31 mouse cellular contexts compared by ENCODE assay signal in genomic region chrX:150435367-150435766, GRCm38 (mm10). TPM values are rescaled to one million over a fixed set of nuclear protein-coding genes. Genes with fewer than 3 reads are reported as not detected.
DNase-seq lines count a peak whose midpoint lies in the region; ATAC-seq lines count a peak whose summit lies in the region.
"Had no signal": no experiment of that assay in that cellular context is flagged by ENCODE, and none has a peak within 500 bp of the region (broad histone marks: within the 10 kb centered on the region; RNA-seq: fewer than 3 reads in every experiment).

No protein-coding gene starts in this region.

- H3K9ac ChIP-seq in liver, embryonic 11.5 days (ENCODE audit: low read depth, low read length), result no peak overlapping the region
- no peak overlapping the region for H3K9ac ChIP-seq in liver, embryonic 16.5 days (ENCODE audit: low read depth, low read length)
- H3K9ac ChIP-seq in kidney, embryonic 15.5 days, result no peak overlapping the region
- H3K9ac ChIP-seq: embryonic facial prominence, embryonic 12.5 days; forebrain, postnatal 0 days; heart, embryonic 15.5 days; hindbrain, embryonic 12.5 days; intestine, embryonic 15.5 days; limb, embryonic 12.5 days; midbrain, embryonic 13.5 days; neural tube, embryonic 13.5 days had no signal

- no peak overlapping the region for H3K4me3 ChIP-seq in liver, embryonic 11.5 days (ENCODE audit: low read depth, low read length)
- no peak overlapping the region for H3K4me3 ChIP-seq in liver, embryonic 16.5 days (ENCODE audit: low read depth, low read length)
- H3K4me3 ChIP-seq in kidney, embryonic 15.5 days (replicated peaks), result no peak overlapping the region
- H3K4me3 ChIP-seq: embryonic facial prominence, embryonic 12.5 days; heart, embryonic 15.5 days; hindbrain, embryonic 12.5 days; intestine, embryonic 15.5 days; limb, embryonic 12.5 days; megakaryocyte, embryonic 14.5 days; midbrain, embryonic 13.5 days; neural tube, embryonic 13.5 days had no signal

- H3K9me3 ChIP-seq in liver, embryonic 11.5 days (ENCODE audit: control insufficient read depth, low read length), result no peaks in the 10 kb centered on the region
- H3K9me3 ChIP-seq in liver, embryonic 16.5 days (replicated peaks; ENCODE audit: control insufficient read depth, low read length), result no peaks in the 10 kb centered on the region
- H3K9me3 ChIP-seq in kidney, embryonic 15.5 days (replicated peaks), result no peaks in the 10 kb centered on the region
- H3K9me3 ChIP-seq: embryonic facial prominence, embryonic 12.5 days; heart, embryonic 15.5 days; hindbrain, embryonic 12.5 days; intestine, embryonic 15.5 days; limb, embryonic 12.5 days; megakaryocyte, embryonic 14.5 days; midbrain, embryonic 13.5 days; neural tube, embryonic 13.5 days had no signal

- peak; percentile 32 for DNase-seq in c-Kit-negative CD71-positive TER-119-positive erythroid progenitor cells, embryonic 14.5 days (ENCODE audit: low read depth, low spot score)
- DNase-seq in liver, embryonic 11.5 days (ENCODE audit: low spot score), result no peak
- peak; percentile 38 for DNase-seq in testis, postnatal 10 days (ENCODE audit: low spot score)
- DNase-seq in lung, adult 18-20 months, result no peak
- no peak for DNase-seq in thymus, postnatal 25 days
- no peak for DNase-seq in urinary bladder, postnatal 4 days (ENCODE audit: low spot score in 2 of 2)
- DNase-seq: adrenal gland, adult 8-10 months; cerebellum, adult 11 months; cerebellum, adult 9-10 months; cerebellum, postnatal 36 days; forebrain, postnatal 0 days; gastrocnemius, postnatal 10 days; heart, postnatal 36 days; kidney, adult 2 months; kidney, postnatal 10 days; lung, adult 2 months; right cerebral cortex, postnatal 4 days had no signal

- no peaks in the 10 kb centered on the region for H3K27me3 ChIP-seq in liver, embryonic 11.5 days (replicated peaks; ENCODE audit: control insufficient read depth, insufficient read depth, low read length)
- H3K27me3 ChIP-seq in liver, embryonic 16.5 days (ENCODE audit: control insufficient read depth, insufficient read depth, low read depth, low read length), result no peaks in the 10 kb centered on the region
- no peaks in the 10 kb centered on the region for H3K27me3 ChIP-seq in kidney, embryonic 15.5 days
- H3K27me3 ChIP-seq: embryonic facial prominence, embryonic 12.5 days; heart, embryonic 15.5 days; hindbrain, embryonic 12.5 days; intestine, embryonic 15.5 days; limb, embryonic 12.5 days; midbrain, embryonic 13.5 days; neural tube, embryonic 13.5 days had no signal

- 61% methylated on average over 7 of the region's 7 CpGs for WGBS in liver, embryonic 11.5 days
- WGBS in liver, embryonic 16.5 days (ENCODE audit: insufficient replicate concordance), result 53% methylated on average over 7 of the region's 7 CpGs
- 85% methylated on average over 7 of the region's 7 CpGs for WGBS in kidney, embryonic 15.5 days

- H3K4me1 ChIP-seq in liver, embryonic 11.5 days (replicated peaks; ENCODE audit: control insufficient read depth, insufficient read depth, low read length), result no peaks in the 10 kb centered on the region
- H3K4me1 ChIP-seq in liver, embryonic 16.5 days (ENCODE audit: control insufficient read depth, low read depth, low read length), result peaks cover 5% of the 10 kb centered on the region
- H3K4me1 ChIP-seq in kidney, embryonic 15.5 days, result no peaks in the 10 kb centered on the region
- H3K4me1 ChIP-seq: embryonic facial prominence, embryonic 12.5 days; heart, embryonic 15.5 days; hindbrain, embryonic 12.5 days; intestine, embryonic 15.5 days; limb, embryonic 12.5 days; midbrain, embryonic 13.5 days; neural tube, embryonic 13.5 days had no signal

- no peak overlapping the region for H3K4me2 ChIP-seq in liver, embryonic 11.5 days
- no peak overlapping the region for H3K4me2 ChIP-seq in liver, embryonic 16.5 days (ENCODE audit: low read depth, low read length)
- H3K4me2 ChIP-seq in kidney, embryonic 15.5 days, result no peak overlapping the region
- H3K4me2 ChIP-seq: embryonic facial prominence, embryonic 12.5 days; heart, embryonic 15.5 days; hindbrain, embryonic 12.5 days; intestine, embryonic 15.5 days; limb, embryonic 12.5 days; midbrain, embryonic 13.5 days; neural tube, embryonic 13.5 days had no signal

- ATAC-seq in liver, embryonic 11.5 days (replicated peaks; ENCODE audit: low FRiP score), result peak; percentile 86
- peak; percentile 76 for ATAC-seq in liver, embryonic 16.5 days (ENCODE audit: low read depth)
- ATAC-seq in kidney, embryonic 15.5 days (replicated peaks; ENCODE audit: low FRiP score), result no peak
- ATAC-seq: activated CD4-positive, CD25-positive, alpha-beta regulatory T cell, adult 4 months; CD4-positive, CD25-positive, alpha-beta regulatory T cell, adult 4 months; forebrain, postnatal 0 days; hindbrain, postnatal 0 days; intestine, embryonic 15.5 days; midbrain, embryonic 13.5 days had no signal

- no peaks in the 10 kb centered on the region for H3K36me3 ChIP-seq in liver, embryonic 11.5 days (ENCODE audit: control insufficient read depth, insufficient read depth, low read length)
- no peaks in the 10 kb centered on the region for H3K36me3 ChIP-seq in liver, embryonic 16.5 days (ENCODE audit: control insufficient read depth, insufficient read depth)
- H3K36me3 ChIP-seq in kidney, embryonic 15.5 days, result no peaks in the 10 kb centered on the region
- H3K36me3 ChIP-seq: embryonic facial prominence, embryonic 12.5 days; heart, embryonic 15.5 days; hindbrain, embryonic 12.5 days; intestine, embryonic 15.5 days; limb, embryonic 12.5 days; midbrain, embryonic 13.5 days; neural tube, embryonic 13.5 days had no signal

- H3K27ac ChIP-seq in liver, embryonic 11.5 days (ENCODE audit: low read depth, low read length), result no peak overlapping the region
- no peak overlapping the region for H3K27ac ChIP-seq in liver, embryonic 16.5 days (ENCODE audit: low read length)
- no peak overlapping the region for H3K27ac ChIP-seq in kidney, embryonic 15.5 days
- H3K27ac ChIP-seq: embryonic facial prominence, embryonic 12.5 days; heart, embryonic 15.5 days; hindbrain, embryonic 12.5 days; hindbrain, postnatal 0 days; intestine, embryonic 15.5 days; limb, embryonic 12.5 days; midbrain, embryonic 13.5 days; neural tube, embryonic 13.5 days; stomach, postnatal 0 days had no signal

RNA-seq across cellular contexts. Expression of gene Tmem29, which starts 23.6 kb away (rescaled TPM):
- polyA plus RNA-seq in liver, embryonic 11.5 days (2014; fragmentation: Nextera tagmentation; extraction: Ambion mirVana), result 24.2 and 28.1 TPM in 2 replicates
- 10.8 and 11.3 TPM in 2 replicates for polyA plus RNA-seq in liver, embryonic 16.5 days (2015; fragmentation: Nextera tagmentation; extraction: Ambion mirVana)
- polyA plus RNA-seq in kidney, embryonic 15.5 days (2015; fragmentation: Nextera tagmentation; extraction: Ambion mirVana), result 33.7 and 38.4 TPM in 2 replicates

Comparison
In these comparisons a context has a peak if more than half of its experiments do, and no peak if none do; other contexts are left out.
1. DNase-seq: peak in c-Kit-negative CD71-positive TER-119-positive erythroid progenitor cells, embryonic 14.5 days (single experiment) and testis, postnatal 10 days (single experiment); none in liver, embryonic 11.5 days (single experiment), lung, adult 18-20 months (0 of 2), thymus, postnatal 25 days (single experiment) and urinary bladder, postnatal 4 days (0 of 2).